Mouse (Mus musculus) megakaryocyte, adult 5-6 weeks (primary cell): ENCODE measurements around the gene Paics. TPM values are rescaled to one million over a fixed set of nuclear protein-coding genes. Genes with fewer than 3 reads are reported as not detected.
"Not testable (repeated sequence)": the region's sequence is repeated elsewhere in the genome, so short reads cannot be mapped to it uniquely, and the experiment has no call there.

ENCODE experiments used
- ATAC-seq: 2 replicates; pipeline ENCODE4 v1.8.0; 2016; ENCODE audit warnings: mild to moderate bottlenecking, inconsistent platforms; ENCODE audit not compliant: poor library complexity, severe bottlenecking
- total RNA-seq, 2 experiments: library from RNA; stranded (forward) in 1 of 2; stranded (reverse) in 1 of 2; fragments of 153-499, 151-499 nt in 1 of 2; fragments of 221-1000, 200-1000 nt in 1 of 2; gene quantifications; 2 replicates each; pipeline versions ENCODE4 v1.2.3 to v1.2.4; 2015 to 2017

Paics gene
- total RNA-seq (2015) (182 and 193 TPM in 2 replicates), total RNA-seq (2017) (187 and 225 TPM in 2 replicates)

DNA sequence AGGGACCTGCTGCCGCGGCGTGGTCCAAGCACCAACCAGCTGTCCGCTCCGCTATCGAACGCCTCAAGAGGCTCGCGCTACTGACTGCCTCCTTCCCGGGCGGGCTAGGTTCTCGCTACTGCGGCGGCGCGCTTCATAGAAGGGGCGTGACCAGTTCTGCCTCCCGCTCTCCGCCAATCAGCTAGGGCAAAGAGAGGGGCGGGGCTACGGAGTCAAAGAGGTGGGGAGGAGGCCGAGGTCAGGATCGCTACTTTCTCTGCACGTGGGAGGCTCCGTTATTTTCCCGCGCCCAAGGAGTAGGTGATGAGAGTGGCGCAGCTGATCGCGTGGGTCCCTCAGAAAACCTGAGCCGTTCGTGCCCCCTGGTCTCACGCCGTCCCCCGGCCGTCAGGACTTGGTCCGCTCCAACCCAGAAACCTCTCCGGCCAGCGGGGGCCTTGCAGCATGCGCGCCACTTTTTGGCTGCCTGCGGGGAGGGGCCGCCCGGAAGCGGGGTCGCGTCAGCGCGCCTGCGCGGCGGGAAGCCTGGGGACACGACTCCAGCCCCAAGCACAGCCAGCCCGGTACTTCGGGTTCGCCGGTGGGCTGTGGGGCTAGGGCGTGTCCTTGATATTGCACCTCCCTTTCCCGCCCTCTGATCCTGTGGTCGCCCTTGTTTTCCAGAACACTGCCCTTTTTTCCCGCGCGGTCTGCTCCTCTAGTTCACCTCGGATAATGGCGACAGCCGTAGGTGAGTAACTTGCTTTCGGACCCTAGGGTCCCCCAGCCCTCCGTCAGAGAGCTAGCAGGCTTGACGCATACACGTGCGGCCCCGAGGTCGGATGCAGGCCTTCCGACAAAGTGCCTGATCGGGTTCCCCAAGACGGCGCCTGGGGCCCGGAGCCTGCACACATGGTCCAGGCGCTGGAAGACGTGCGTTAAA lies at the start of gene Paics, which contains the start of gene Ppat:
TSS of gene Paics (plus strand) at position 202 of the 922 bp plus-strand sequence.
TSS of gene Ppat (minus strand) at position 473 of the 922 bp plus-strand sequence.
- peak; percentile 85 for ATAC-seq

GRCm38 (mm10) chr5:76902131-76902530 lies 49.0 kb upstream of the Paics start:
- no peak for ATAC-seq

GRCm38 (mm10) chr5:76904713-76905404 lies 46.2 kb upstream of the Paics start:
- no peak for ATAC-seq

DNA sequence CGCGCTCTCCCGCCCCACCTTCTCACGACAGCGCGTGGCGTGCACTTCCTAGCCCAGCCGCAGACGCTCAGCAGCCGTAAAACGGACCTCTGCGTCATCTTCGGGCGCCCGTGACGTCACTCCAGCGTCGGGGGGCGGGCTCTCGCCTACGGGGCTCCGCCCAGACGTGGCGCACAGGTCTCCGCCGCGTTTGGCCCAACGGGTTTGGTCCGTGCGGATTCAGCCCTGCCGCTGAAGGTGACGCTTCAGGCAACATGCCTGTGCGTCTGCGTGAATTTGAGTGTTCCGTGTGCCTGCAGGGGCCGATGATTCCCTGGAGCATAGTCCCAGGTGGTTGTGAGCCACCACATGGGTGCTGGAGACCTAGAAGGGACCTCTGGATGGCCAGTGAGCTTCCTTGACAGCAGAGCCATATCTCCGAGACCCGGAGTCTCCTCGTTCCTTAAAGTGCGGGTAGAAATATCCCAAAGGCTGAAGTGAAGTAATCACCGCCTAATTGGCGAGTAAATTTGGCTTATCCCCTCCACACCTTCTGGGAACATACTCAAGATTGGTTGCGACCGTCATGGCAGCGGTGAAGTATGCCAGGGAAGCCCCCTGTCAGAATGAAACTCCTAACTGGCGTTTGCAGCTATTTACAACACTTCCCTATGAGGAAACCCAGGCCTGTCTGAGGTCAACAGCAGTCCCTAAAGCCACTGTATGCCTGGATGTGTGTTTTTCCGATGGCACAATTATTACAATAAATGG lies 45.5 kb upstream of the Paics start, which contains the start of gene Aasdh:
TSS of gene Aasdh (minus strand) at position 110 of the 750 bp plus-strand sequence.
- peak; percentile 98 for ATAC-seq

- no peak for ATAC-seq
These were observed 45.0 kb upstream of the Paics start for GRCm38 (mm10) chr5:76906155-76906499.

- ATAC-seq: no peak
These were observed 40.3 kb upstream of the Paics start for GRCm38 (mm10) chr5:76910807-76911206.

- not testable (repeated sequence) for ATAC-seq
These were observed 38.6 kb upstream of the Paics start for GRCm38 (mm10) chr5:76912522-76912921.

DNA sequence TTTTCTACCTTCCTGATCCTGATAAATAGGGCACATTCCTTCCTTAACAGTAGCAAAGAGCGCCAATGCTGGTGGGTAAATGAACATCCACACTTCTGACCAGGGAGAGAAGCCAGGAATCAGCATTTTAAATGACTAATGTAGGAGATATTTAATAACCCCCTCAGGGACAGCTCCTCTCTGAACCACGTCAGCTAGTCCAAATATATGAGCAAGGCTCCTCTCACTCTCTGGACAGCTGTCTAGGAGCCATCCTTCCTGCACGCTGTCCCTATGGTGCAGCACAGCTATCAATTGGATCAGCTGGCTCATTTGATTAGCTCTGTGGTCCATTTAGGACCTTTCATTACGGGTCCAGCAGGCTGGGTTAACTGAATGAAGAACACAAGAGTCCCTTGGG lies 28.3 kb upstream of the Paics start:
- ATAC-seq: no peak

DNA sequence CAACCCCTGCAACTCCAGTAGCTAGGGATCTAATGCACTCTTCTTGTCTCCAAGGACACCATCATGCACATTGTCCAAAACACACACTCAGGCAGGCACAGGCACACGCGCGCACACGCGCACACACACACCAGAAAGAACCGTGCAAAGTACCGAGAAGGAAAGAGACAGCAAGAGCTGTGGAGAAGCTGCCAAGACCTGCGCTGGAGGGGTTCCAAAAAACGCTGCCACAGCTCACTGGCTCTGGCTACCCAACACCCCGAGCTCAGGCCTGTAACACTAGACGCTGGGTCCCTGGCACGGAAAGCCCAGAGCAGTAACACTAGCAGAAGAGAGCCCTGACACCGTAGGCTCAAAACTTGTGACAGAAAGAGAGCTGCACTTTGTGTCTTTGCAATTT lies 27.7 kb upstream of the Paics start:
- ATAC-seq: no peak

DNA sequence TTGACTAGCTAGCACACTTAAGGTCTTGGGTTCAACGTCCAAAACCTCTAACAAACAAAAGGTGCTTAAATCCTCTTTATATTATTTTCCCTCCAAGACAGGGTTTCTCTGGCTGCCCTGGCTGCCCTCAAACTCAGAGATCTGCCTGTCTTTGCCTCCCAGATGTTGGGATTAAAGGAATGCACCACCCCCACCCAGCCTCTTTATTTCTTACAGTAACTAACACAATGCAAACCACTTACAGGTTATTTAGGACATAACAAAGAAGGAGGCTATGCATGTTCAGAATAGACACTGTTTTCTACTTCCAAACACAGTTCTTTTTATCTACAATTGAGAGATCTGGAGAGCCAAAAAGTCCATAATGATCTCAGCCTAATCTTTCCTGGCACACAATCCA lies 26.8 kb upstream of the Paics start:
- ATAC-seq: no peak

- ATAC-seq: no peak
These were observed 22.8 kb upstream of the Paics start for GRCm38 (mm10) chr5:76928124-76928832.

GRCm38 (mm10) chr5:76929180-76929877 lies 21.8 kb upstream of the Paics start:
- ATAC-seq: peak; percentile 69

DNA sequence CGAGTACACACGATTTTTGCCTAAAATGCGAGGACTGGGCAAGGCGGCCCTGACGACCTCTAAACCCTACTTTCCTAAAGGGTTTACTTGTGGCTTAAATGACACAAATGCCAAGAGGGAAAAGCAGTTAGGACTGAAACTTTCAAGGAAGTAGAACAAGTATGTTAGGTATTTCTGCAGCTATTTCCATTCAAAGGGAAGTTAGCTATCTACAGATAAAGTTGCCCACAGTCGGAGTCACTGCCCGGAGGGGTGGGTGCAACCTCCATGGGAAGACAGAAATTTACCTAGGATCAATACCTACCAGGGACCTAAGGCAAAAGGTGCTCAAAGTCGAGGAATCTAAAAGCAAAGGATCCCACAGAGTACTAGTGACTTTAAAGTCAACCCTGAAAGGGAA lies 11.4 kb upstream of the Paics start:
- ATAC-seq: no peak

- no peak for ATAC-seq
These were observed 9.1 kb upstream of the Paics start for GRCm38 (mm10) chr5:76941975-76942374.

GRCm38 (mm10) chr5:76942505-76942904 lies 8.6 kb upstream of the Paics start:
- ATAC-seq: no peak

- no peak for ATAC-seq
These were observed 6.0 kb upstream of the Paics start for GRCm38 (mm10) chr5:76944965-76945677.

DNA sequence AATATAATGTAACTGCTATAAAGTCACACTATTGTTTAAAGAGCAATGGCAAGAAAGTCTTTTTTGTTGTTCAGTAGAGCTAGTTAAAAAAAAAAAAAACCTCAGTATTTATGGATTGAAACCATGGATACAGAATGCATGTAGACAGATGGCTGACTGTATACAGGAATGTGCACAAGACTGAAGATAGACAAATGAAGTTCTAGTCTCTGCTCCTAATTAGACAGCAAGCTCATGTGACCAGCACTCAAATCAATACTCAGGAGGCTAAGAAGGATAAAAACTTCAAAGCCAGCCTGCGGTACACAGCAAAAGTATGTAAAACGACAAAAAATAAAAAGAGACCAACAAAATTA lies 5.5 kb upstream of the Paics start:
- no peak for ATAC-seq

GRCm38 (mm10) chr5:76947142-76947541 lies 4.0 kb upstream of the Paics start:
- no peak for ATAC-seq

DNA sequence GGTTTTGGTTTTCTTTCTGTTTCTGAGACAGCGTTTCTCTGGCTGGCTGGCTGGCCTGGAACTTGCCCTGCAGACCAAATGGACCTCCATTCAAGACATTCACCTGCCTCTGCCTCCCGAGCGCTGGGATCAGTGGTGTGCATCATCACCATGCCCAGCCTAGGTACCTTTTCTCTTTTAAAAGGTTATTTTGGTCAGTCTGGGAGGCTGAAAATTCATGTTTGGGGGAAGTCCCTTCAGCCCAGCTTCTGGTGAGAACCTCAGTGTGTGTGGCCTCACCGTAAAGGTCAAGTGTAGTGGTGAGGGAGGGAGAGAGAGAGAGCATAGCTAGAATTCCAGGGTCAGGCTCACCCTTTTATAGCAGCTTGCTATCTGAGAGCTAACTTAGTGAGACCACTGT lies 3.3 kb upstream of the Paics start:
- ATAC-seq: no peak
